In the genomic region with DNA sequence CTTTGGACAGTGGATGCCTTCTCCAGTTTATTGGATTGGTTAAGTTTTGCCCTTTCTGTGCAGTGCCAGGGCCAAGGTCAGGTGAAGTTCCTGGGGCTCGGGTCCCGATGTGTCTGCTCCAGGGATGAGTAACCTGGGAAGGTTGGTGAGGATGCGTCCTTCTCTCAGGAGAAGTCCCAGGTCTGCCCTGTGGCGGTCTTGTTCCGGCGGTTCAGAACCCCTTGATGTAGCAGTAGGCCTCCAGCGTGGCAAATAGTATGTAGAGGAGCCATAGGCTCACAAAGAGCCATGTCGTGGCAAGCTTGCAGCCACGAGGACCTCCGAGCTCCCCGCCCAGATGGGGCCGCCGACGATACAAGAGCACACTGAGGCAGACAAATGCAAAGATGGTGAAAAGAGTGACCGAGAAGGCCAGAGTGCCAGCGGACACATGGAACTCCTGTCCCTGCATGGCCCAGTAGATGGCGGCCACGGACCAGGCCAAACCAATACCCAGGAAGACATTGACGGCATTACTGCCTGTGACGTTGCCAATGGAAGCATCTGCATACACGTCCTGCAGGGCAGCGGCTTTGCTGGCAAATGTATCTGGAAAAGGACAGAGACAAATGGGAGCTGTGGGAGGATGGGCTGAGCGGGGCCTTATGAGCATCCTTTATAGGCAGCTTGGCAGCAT, we compare ENCODE assay signal across 8 mouse cellular contexts.
DNase-seq lines count a peak whose midpoint lies in the region; ATAC-seq and TF ChIP-seq lines count a peak whose summit lies in the region.

No protein-coding gene starts in this region.

- intact Hi-C loops in heart, postnatal 14 days (cut with DNase I): loop anchor here (1.0 kb wide), 1 partner anchor 203 kb away; no protein-coding TSS in a partner anchor

- TF ChIP-seq POLR2A in embryonic fibroblast, embryonic 13.5 days (IDR thresholded peaks at IDR 0.05; ENCODE audit: low read depth, low read length): no peak

- no peaks in the 10 kb centered on the region for H3K4me1 ChIP-seq in embryonic fibroblast, embryonic 13.5 days (ENCODE audit: control insufficient read depth, insufficient read depth, low read length)
- H3K4me1 ChIP-seq in lung, embryonic 16.5 days (replicated peaks; ENCODE audit: control insufficient read depth, insufficient read depth, low read length): no peaks in the 10 kb centered on the region

- H3K4me2 ChIP-seq in lung, embryonic 16.5 days (ENCODE audit: low read depth, low read length): no peak overlapping the region

- no peaks in the 10 kb centered on the region for H3K27me3 ChIP-seq in lung, embryonic 16.5 days (ENCODE audit: control insufficient read depth, insufficient read depth, low read depth, low read length)

- H3K4me3 ChIP-seq in embryonic fibroblast, embryonic 13.5 days (ENCODE audit: insufficient read depth, low read length): no peak overlapping the region
- H3K4me3 ChIP-seq in lung, embryonic 16.5 days (ENCODE audit: low read length): no peak overlapping the region

- peak; percentile 54 for DNase-seq in ES-CJ7 (ENCODE audit: low read depth, low spot score)
- DNase-seq in adrenal gland, postnatal 36 days: peak; percentile 84 to 85
- peak; percentile 56 to 74 for DNase-seq in heart, postnatal 14 days
- peak; percentile 64 for DNase-seq in layer of hippocampus, adult 9-10 months (ENCODE audit: low spot score)
- DNase-seq in retina, postnatal 7 days (ENCODE audit: low read depth, low spot score): peak; percentile 65
- DNase-seq in thymus, postnatal 0 days (ENCODE audit: low spot score): no peak

- peak; percentile 47; the same call in 1 of the 2 replicates for ATAC-seq in lung, embryonic 16.5 days (ENCODE audit: low read depth)

- H3K27ac ChIP-seq in embryonic fibroblast, embryonic 13.5 days (ENCODE audit: insufficient read depth, low read length): no peak overlapping the region
- H3K27ac ChIP-seq in lung, embryonic 16.5 days (ENCODE audit: low read length): no peak overlapping the region

- 29% methylated on average over 23 of the region's 23 CpGs for WGBS in lung, embryonic 16.5 days

- no peak overlapping the region for H3K9ac ChIP-seq in lung, embryonic 16.5 days (ENCODE audit: low read length)

- no peaks in the 10 kb centered on the region for H3K9me3 ChIP-seq in lung, embryonic 16.5 days (ENCODE audit: control insufficient read depth, low read length)

- peak; percentile 93 for TF ChIP-seq CTCF in embryonic fibroblast, embryonic 13.5 days (IDR thresholded peaks at IDR 0.05; ENCODE audit: borderline replicate concordance, insufficient read depth, low read length)

- H3K36me3 ChIP-seq in lung, embryonic 16.5 days (ENCODE audit: control insufficient read depth, insufficient read depth, low read length): no peaks in the 10 kb centered on the region
